Mouse (Mus musculus) cortical plate, adult 2 months (tissue): ENCODE results near the gene Naa10. TPM values are rescaled to one million over a fixed set of nuclear protein-coding genes. Genes with fewer than 3 reads are reported as not detected.

ENCODE experiments used
- H3K27ac ChIP-seq: fragments of 200-500 bp; 2 replicates; pipeline ENCODE4 v1.5.1; 2012; ENCODE audit warnings: low read length, control low read depth, inconsistent platforms; ENCODE audit not compliant: insufficient read depth
- H3K4me1 ChIP-seq: fragments of 200-500 bp; 2 replicates; pipeline ENCODE4 v1.6.1; 2011; ENCODE audit warnings: low read length; ENCODE audit not compliant: control insufficient read depth, insufficient read depth
- H3K4me3 ChIP-seq: fragments of 200-500 bp; 2 replicates; pipeline ENCODE4 v1.5.1; 2011; ENCODE audit warnings: mild to moderate bottlenecking, low read length, control low read depth; ENCODE audit not compliant: insufficient read depth
- CTCF ChIP-seq: fragments of 200-500 bp; IDR thresholded peaks from 2 replicates; pipeline ENCODE4 v1.5.1; 2011; ENCODE audit warnings: mild to moderate bottlenecking, control low read depth, low read length; ENCODE audit not compliant: insufficient read depth; ENCODE audit errors: extremely low read depth
- POLR2A ChIP-seq: fragments of 200-500 bp; IDR thresholded peaks from 2 replicates; pipeline ENCODE4 v1.6.1; 2011; ENCODE audit warnings: mild to moderate bottlenecking, low read length, control low read depth; ENCODE audit not compliant: insufficient read depth; ENCODE audit errors: extremely low read depth
- polyA plus RNA-seq: library from polyadenylated mRNA; depleted of rRNA; stranded (reverse); fragments of >200 nt; gene quantifications from 2 replicates; pipeline ENCODE4 v1.2.3, GENCODE M21; 2012

Naa10 gene
- polyA plus RNA-seq, 1 experiment, result 74.5 TPM

DNA sequence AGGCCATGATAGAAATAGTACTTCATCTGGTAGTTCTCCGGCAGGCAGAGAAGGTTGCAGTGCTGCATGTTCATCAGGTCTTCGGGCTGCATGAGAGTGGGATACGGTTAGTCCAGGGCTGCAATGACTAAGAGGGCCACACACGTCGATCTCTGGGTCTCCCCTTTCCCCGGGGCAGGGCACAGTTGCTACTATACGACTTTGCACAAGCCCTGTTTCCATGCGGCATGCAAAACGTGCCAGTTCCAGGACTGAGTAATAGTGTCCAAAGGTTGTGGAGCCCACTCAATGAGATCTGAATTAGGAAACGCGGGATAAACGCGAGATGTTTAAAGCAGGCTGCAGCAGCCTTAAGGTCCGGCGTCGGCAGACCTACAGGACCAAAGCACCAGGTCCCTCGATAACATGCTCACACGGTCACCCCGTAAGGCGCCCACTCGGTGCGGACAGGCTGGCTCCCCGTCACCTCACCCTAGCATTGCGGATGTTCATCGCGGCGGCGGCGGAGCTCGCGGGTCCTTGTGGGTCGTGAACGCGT is 390 bp downstream of the Naa10 start:
- peak overlapping the region; percentile 78 for H3K4me3 ChIP-seq
- H3K27ac ChIP-seq, result no peak overlapping the region
- TF ChIP-seq POLR2A (no peak), CTCF (no peak)
- no peaks in the 10 kb centered on the region for H3K4me1 ChIP-seq

DNA sequence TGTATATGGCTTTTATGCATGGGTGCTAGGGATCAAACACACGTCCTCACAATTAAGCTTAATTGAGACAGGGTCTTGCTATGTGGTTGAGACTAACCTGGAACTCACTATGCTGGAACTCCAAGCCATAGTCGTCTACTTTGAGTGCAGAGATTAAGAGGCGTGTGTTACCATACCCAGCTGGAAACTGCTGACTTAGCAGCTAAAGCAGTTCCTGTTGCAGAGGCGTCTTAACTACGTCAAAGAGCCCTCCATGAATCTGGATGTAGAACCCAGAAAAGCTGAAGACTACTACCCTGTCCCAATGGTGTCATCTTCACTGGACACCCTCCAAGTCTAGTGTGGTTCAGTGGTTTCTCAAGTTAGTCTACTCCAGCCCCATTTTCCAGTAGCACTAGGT is 3.1 kb downstream of the Naa10 start:
- Histone ChIP-seq H3K4me3 (no peak overlapping the region), H3K27ac (no peak overlapping the region), H3K4me1 (no peaks in the 10 kb centered on the region)
- TF ChIP-seq CTCF (no peak), POLR2A (no peak)

DNA sequence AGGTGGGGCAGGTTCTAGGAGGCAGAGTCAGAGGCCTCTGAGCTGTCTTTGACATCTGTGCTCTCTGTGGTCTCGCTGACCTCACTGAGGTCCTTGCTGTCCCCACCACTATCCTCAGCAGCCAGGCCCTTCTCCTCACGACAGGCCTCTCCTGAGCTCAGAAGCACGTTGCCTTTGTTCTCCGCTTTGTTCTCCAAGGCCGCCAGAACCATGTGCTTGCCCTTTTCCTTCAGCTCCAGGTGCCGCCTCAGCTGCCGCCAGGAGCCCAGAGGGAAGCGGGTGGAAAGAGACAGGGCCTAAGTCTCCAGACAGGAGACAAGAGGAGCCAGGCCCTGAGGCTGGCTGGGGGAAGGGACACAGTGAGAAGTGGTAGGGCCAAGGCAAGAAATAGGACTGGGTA is 4.8 kb downstream of the Naa10 start:
- H3K4me3 ChIP-seq, result no peak overlapping the region
- H3K4me1 ChIP-seq, result no peaks in the 10 kb centered on the region
- TF ChIP-seq CTCF (no peak), POLR2A (no peak)
- H3K27ac ChIP-seq, result no peak overlapping the region

DNA sequence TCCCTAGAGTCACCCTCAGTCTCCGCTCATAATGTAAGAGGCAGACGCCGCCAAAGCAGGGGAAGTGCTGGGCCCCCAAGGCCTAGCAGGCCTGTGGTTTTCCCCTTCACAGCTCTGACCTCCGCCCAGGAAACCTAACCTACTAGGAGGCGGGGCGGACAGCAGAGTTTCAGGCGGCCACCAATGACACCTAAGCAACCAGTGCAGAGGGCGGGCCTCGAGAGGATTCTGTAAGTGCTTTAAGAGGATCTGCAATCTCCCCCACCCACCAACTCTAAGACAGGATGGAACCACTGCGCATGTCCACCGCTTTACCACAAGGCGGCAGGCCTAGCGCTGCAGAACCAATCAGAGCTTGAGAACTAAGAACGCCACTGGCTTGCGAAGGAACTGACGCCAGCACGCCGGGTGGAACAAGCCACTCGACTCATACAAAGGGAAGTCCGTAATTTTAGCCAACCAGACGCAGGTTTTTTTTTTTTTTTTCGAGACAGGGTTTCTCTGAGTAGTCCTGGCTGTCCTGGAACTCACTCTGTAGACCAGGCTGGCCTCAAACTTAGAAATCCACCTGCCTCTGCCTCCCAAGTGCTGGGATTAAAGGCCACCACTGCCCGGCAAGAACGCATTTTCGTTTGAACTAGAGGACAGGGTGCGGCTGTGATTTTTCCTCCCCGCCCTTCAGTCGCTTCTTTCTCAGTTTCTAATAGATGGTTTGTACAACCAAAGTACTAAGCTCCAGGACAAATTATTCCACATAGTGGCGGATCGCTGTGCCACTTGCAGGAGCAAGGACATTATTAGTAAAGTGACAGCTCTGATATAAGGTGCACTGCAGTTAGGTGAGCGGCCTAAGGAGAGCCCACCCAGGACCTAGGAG is 6.7 kb downstream of the Naa10 start:
- Histone ChIP-seq H3K4me1 (no peaks in the 10 kb centered on the region), H3K4me3 (peak overlapping the region; percentile 25), H3K27ac (peak overlapping the region; percentile 67)
- TF ChIP-seq CTCF, result no peak
- no peak for TF ChIP-seq POLR2A

DNA sequence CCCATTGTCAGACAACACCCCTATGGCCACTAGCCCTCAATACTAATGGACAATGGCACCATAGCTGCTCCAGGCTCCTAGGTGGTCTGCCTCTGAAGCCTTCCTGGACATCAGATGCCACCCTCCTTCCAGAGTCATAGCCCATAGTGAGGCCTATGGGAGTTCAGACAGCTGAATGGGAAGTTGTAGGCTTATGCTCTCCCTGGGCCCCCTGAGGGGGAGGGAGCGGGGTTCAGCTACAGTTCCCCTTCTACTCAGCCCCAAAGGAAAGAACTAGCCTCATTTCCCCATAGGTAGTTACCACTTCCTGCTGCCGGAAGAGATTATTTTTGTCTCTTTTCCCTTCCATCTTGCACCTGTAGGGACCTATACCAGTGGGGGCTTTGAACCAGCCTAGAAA is 10.2 kb downstream of the Naa10 start:
- H3K4me3 ChIP-seq, result no peak overlapping the region
- no peaks in the 10 kb centered on the region for H3K4me1 ChIP-seq
- no peak for TF ChIP-seq CTCF
- TF ChIP-seq POLR2A, result no peak
- H3K27ac ChIP-seq, result no peak overlapping the region

DNA sequence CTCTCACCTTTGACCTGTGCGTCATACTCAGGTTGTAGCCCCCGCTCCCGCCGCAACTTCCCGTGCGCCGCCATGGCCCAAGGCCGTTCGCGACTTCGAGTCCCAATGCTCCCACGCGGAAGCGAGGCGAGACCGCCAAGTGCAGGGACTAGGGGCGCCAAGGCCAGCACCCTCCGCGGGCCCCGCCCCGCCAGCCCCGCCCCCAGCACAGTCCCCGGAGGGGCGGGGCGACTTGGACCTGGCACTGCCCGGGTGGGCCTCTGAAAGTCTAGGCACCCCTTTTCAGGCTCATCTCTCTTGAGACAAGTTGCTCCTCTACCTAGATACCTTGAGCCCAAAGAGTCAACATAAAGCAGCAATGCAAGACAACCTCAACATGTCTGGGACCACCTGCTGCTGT is 10.6 kb downstream of the Naa10 start:
- TF ChIP-seq CTCF, result no peak

DNA sequence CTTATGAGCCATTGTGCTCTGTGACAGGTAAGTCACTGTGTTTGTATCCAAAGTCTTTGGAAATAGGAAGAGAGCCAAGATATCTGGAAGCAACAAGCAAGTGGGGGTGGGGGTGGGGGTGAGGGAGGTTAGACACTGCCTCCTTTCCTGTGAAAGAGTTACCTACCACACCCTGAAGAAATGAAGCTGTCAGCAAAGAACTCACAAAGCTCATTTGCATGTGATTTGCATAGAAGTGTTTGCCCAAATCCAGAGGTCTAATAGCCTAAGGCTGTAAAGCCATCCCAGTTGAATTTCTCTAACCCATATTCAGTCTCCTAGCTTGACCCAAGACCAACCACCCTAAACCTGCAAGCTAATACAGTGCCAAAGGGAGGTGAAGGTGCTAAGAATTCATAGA is 11.3 kb downstream of the Naa10 start:
- Histone ChIP-seq H3K4me1 (no peaks in the 10 kb centered on the region), H3K27ac (no peak overlapping the region), H3K4me3 (no peak overlapping the region)
- TF ChIP-seq POLR2A, result no peak

More for the DNA sequence above, 10.6 kb downstream of the Naa10 start:
- H3K4me3 ChIP-seq, result no peak overlapping the region
- H3K27ac ChIP-seq, result no peak overlapping the region
- H3K4me1 ChIP-seq, result no peaks in the 10 kb centered on the region

DNA sequence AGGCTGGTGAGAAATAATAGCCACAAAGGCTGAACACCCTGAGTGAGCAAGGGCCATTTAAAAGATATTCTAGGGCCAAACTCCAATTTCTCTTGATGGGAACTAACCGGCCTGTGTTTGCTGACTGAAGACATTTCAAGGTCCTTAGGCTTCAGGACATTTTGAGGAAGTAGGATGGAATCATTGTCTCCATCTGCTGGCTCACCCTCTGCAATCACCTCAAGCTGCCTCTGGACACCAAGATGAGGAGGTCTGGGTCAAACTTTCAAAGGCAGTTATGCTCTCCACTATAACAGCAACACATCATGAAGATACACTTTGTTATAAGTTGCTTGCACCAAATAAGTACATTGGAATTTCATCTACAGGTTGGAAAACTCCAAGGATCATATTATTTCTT is 11.7 kb downstream of the Naa10 start:
- Histone ChIP-seq H3K4me3 (no peak overlapping the region), H3K27ac (no peak overlapping the region), H3K4me1 (no peaks in the 10 kb centered on the region)
- TF ChIP-seq POLR2A, result no peak
- TF ChIP-seq CTCF, result no peak

DNA sequence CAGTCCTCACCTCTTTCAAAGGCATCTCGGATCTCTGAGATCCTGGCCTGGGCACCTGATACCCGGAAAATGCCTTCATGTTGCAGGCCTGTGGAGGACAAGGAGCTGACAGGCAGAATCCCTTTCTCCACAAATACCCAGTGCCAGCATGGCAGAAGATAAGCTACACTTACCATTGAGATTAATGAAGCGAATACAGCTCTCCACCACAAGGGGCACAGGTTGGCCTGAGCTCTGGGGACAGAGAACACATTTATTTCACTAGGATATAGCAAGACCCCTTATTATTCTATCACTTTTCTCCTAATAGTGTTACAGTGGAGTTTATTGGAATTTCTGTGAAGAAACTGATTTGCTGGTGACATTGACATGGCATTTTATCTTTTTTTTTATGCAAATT is 23.8 kb downstream of the Naa10 start:
- no peak for TF ChIP-seq POLR2A
- 0 out of 2 replicates have a peak, but pooled peaks have one; percentile 22 for TF ChIP-seq CTCF
- Histone ChIP-seq H3K4me3 (no peak overlapping the region), H3K27ac (no peak overlapping the region), H3K4me1 (no peaks in the 10 kb centered on the region)

DNA sequence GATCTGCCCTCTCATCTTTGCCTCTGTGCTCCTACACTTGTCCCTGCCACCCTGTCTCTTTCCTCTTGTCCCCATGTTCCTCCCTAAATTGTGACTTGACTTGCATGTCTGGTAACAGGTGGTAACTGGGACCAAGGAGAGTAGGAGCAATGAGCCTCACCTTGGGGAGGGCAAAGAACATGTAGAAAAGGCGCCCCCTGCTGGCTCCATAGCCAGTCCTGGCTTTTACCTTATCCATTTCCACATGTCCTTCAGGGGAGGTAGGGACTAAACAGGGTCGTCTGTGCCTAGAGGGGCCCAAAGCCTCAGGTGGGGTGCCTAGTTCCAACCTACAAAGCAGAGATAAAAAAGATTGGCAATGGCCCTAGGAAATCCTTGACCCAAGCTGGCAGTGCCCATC is 26.0 kb downstream of the Naa10 start, which contains the start of gene L1cam:
Gene L1cam, minus strand, starts transcription at position 387 of the 400 bp plus-strand sequence.
- H3K4me3 ChIP-seq, result no peak within 1 kb of the TSS
- H3K27ac ChIP-seq, result no peak within 1 kb of the TSS
- no peaks in the 10 kb centered on the region for H3K4me1 ChIP-seq
- peak; percentile 46 for TF ChIP-seq CTCF
- TF ChIP-seq POLR2A, result no peak
